Mouse (Mus musculus): ENCODE data around the gene Tmeff2.
"Not testable (repeated sequence)": the region's sequence is repeated elsewhere in the genome, so short reads cannot be mapped to it uniquely, and the experiment has no call there.

Gene Tmeff2

GRCm38 (mm10) chr1:50900386-50900785 lies at the start of gene Tmeff2:
Gene Tmeff2 (plus strand): TSS chr1:50900647.
- not testable (repeated sequence) for DNase-seq (ENCODE audit: low spot score)

- no peak for DNase-seq (ENCODE audit: low spot score)
Measured at GRCm38 (mm10) chr1:50861515-50861914, 38.9 kb upstream of the Tmeff2 start.

GRCm38 (mm10) chr1:50897696-50898095 lies 2.8 kb upstream of the Tmeff2 start:
- DNase-seq (ENCODE audit: low spot score) = no peak

DNA sequence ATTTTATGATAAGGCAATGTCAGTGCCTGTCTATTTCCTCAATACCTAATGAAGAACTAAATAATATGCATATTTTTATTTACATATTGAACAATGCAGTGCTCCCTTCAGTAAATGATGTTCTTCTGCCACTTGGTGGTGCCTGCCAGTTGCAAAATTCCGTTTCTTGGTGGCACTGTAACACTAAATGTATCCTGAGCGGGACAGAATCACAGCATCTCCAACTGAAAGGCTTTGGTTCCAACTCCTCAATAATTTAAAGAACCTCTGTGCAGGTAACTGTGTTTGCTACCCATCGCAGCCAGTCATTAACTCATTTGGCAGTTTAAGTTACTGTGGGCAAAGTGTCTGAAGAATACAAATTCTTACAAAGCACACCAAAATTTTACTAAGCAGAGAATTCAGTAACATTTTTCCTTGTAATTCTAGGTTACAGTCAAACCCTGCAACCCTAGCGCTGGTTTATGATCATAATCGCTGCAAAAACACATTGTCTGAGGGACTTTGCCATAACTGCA lies 24.4 kb downstream of the Tmeff2 start:
- no peak for DNase-seq (ENCODE audit: low spot score)

- no peak for DNase-seq (ENCODE audit: low spot score)
Measured at GRCm38 (mm10) chr1:50925356-50925921, 25.0 kb downstream of the Tmeff2 start.

GRCm38 (mm10) chr1:50926374-50927060 lies 26.1 kb downstream of the Tmeff2 start:
- no peak for DNase-seq (ENCODE audit: low spot score)

GRCm38 (mm10) chr1:50927077-50927611 lies 26.7 kb downstream of the Tmeff2 start:
- DNase-seq (ENCODE audit: low spot score) = peak; percentile 79

DNA sequence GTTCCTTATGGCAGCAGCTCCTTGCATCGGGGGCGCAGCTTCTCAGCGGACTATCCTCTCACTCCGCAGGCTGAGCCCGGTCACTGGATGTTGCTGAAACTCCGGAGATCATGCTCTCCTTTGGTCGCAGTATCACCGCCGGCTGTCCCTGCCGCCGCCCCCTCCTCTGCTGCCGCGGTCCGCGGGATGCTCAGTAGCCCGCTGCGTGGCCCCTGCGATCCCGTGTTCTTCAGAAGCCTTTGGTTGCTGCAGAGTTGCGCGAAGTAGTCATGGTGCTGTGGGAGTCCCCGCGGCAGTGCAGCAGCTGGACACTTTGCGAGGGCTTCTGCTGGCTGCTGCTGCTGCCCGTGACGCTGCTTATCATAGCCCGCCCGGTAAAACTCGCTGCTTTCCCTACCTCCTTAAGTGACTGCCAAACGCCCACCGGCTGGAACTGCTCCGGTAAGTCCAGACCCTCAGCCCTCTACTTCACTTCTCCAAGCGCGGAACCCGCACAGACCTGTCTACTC lies 27.3 kb downstream of the Tmeff2 start:
- DNase-seq (ENCODE audit: low spot score) = no peak

DNA sequence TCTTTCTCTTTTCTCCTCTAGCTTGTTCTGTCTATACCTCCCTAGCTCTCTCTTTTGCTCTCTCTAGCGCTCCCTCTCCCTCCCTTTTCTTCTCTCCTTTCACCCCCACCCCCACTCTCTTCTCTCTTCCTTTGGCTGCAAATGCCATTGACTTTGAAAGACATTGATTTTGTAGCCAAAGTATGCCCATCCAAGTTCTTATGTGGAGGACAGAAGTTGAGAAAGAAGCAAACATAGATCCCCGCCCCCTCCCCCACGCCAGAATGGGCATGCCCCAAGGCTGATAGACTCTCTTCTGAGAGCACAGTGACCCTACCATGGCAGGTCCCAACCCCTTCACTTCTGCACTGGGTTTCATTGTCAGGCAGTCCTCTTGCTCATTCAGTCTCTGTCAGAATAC lies 28.3 kb downstream of the Tmeff2 start:
- DNase-seq (ENCODE audit: low spot score) = no peak

- no peak for DNase-seq (ENCODE audit: low spot score)
Measured at GRCm38 (mm10) chr1:50935076-50935475, 34.6 kb downstream of the Tmeff2 start.

DNA sequence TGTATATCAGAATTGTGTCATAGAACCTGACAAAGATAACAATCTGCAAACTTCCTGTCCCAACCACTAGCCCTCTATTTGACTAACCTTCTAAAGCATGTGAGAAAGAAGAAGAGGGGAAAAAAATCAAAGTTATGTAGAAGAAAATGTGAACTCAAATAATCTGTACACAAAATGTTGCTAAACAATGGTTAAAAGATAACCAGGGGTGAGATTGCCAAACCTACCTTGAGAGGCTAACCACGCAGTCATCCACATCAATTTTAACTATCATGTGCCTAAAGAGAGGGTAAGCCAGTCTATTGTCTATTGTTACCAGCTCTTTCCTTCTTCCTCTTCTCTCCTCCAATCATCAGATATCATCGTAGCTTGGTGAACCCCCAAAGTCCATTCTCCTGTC lies 35.0 kb downstream of the Tmeff2 start:
- DNase-seq (ENCODE audit: low spot score) = no peak

DNA sequence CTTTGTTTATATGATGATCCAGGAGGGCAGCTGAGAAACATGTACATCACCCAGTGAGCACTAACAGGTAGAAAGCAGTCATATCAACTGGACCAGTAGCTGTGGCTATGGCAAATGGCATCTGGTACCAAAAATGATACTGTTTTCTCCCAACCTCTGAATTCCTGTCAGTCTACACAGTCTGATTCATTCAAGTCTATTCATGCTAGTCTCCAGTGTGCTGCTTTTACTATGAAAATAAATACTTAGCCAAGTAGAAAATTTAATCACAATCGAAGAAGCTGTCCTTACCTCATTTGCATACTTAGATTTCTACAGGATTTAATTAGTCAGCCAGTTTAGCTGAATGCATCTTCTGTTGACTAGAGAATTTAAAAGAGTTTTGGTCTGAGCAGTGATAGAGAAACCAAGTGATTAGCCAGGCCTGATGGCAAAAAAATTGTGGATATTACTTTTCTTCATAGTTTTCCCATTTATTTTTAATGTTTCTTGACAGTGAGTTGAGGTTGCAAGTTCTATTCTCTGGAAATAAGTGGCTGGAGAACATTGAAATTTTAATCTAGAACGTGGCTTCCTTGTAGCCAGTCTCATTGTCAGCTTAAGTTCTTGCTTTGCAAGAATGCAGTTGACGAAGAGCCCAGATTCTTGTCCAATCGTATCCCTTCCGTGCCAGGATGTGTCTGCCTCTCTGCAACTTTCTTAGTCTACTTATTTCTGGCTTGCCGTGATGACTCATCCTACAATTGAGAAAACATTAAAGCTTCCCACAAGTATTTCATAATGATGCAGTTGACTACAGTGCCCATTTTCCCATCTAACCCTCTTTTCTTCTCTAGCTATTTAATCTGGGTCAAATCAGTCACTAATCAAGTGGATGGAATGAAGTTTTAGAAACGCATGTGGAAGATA lies 39.9 kb downstream of the Tmeff2 start:
- DNase-seq (ENCODE audit: low spot score) = no peak

DNA sequence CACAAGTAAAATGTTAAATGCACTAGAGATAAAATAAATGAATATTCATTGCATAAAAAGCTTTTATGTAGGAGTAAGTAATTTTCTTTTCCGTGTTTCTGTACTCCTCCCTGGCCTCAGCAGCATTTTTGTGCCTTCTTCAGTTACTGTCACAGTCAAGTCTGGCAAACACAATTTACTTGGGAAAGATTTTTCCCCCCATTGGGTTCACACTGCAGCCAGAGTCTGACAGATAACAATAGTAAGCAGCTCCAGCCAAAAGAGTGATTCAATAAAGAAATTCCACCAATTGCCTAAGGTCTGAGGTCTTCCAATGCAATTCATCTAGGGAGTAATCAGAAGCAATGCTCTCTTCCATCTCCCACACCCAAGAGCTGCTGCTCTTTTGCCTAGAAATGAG lies 48.1 kb downstream of the Tmeff2 start:
- no peak for DNase-seq (ENCODE audit: low spot score)

DNA sequence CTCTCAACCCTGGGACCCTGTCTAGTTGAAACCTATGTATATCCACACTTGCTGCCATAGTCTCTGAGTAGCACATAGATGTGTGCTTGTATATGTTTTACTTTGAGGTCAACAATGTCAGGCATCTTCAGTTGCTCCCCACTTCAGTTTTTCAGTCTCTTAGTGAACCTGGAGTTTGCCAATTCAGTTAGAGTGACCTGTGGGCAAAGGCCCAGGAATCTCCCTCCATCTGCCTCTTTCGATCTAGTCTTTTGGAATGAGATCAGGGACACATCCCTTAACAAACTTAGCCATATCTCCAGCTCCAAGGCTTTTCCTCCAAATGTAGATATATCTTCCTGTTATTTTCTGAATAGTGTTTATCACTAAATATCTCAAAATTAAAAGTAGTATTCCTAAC lies 58.4 kb downstream of the Tmeff2 start:
- DNase-seq (ENCODE audit: low spot score) = no peak

DNA sequence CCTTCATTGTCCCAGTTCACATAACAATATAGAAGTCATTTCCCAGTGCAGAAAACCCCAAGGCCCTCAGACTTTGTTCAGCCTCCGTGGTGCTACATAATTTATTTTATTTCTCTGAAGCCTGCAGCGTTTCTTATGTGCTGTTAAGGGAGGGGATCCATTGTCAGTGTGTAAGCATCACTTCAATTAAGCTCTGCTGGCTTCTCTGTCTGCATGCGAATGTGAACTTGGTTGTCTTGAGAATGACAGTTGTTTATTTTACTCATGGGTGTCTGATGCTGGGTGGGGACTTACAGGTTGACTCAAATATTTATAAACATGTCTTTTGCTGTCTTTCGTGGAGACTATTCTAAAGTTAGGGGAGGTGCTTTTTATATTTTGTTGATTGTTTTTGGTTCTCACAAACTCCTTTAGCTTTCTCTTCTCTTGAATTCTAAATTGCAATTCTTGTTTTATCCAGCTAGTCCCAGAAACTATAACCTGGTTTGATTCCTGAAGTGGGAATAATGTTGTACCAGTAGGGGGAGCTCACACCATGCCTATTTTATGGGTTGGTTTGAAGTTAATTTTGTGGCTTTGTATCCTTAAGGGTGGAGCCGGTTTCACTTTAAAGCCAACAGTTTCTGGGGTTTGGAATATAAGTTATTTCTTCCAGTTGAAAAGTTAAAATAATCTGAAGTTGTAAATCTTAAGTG lies 61.7 kb downstream of the Tmeff2 start:
- DNase-seq (ENCODE audit: low spot score) = peak; percentile 9

- DNase-seq (ENCODE audit: low spot score) = no peak
Measured at GRCm38 (mm10) chr1:50962649-50963000, 62.2 kb downstream of the Tmeff2 start.

DNA sequence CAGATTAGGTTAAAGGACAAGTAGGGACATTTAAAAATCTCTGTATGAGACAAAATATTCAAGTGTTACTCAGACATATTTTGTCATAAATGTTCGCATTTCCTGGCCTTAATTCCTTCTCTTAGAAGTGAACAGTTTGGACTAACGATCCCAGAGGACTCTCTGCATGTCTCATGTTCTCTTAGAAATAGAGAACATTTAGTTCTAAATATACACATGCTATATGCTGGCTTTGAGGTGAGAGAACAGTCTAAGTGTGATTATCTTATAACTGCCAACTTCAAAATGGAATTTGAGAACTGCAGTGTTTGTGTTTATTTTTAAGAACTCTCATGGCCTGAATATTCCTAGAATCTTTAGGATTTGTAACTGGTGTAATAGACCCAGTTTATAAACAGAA lies 69.2 kb downstream of the Tmeff2 start:
- DNase-seq (ENCODE audit: low spot score) = no peak

DNA sequence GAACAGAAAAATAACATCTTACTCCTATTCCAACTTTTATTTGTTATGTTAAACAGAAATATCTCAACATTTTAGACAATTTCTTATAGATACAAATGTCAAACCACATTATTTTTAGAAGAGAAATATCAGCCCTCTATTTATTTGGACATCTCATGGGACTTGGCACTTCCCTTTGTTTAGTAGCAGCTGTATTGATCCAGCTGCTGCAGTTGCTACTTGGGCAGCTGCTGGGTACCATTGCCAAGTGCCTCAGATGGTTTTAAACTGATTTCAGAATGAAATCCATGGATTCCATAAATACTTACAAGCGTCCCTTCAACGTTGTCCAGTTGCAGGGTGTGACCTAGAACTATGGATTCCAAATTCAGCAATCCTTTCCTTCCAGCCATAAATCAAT lies 70.4 kb downstream of the Tmeff2 start:
- no peak for DNase-seq (ENCODE audit: low spot score)

- DNase-seq (ENCODE audit: low spot score) = no peak
Measured at GRCm38 (mm10) chr1:50972509-50973436, 72.3 kb downstream of the Tmeff2 start.

GRCm38 (mm10) chr1:50979358-50980081 lies 79.1 kb downstream of the Tmeff2 start:
- DNase-seq (ENCODE audit: low spot score) = no peak

All from ovary, adult 18-20 months (tissue).